In the genomic region with DNA sequence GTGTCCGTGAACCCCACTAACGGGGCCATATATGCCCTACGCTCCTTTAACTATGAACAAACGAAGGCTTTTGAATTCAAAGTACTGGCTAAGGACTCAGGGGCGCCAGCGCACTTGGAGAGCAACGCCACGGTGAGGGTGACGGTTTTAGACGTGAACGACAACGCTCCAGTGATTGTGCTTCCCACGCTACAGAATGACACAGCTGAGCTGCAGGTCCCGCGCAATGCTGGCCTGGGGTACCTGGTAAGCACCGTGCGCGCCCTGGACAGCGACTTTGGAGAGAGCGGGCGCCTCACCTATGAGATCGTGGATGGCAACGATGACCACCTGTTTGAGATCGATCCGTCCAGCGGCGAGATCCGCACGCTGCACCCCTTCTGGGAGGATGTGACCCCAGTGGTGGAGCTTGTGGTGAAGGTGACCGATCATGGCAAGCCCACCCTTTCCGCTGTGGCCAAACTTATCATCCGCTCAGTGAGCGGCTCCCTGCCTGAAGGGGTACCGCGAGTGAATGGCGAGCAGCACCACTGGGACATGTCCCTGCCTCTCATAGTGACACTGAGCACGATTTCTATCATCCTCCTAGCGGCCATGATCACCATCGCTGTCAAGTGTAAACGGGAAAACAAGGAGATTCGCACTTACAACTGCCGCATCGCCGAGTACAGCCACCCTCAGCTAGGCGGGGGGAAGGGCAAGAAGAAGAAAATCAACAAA, we compare ENCODE assay signal across 8 mouse cellular contexts. TPM values are rescaled to one million over a fixed set of nuclear protein-coding genes. Genes with fewer than 3 reads are reported as not detected.
A peak's percentile ranks its signal among the peaks of the same experiment; 100 is the strongest.
DNase-seq lines count a peak whose midpoint lies in the region; ATAC-seq and TF ChIP-seq lines count a peak whose summit lies in the region.

No protein-coding gene starts in this region.

- 5% methylated on average over 41 of the region's 45 CpGs for WGBS in embryonic facial prominence, embryonic 14.5 days
- 5% methylated on average over 45 of the region's 45 CpGs for WGBS in hindbrain, embryonic 11.5 days
- 5% methylated on average over 45 of the region's 45 CpGs for WGBS in small intestine, adult 2 months

- peak; percentile 10 to 23 for DNase-seq in lung, adult 18-20 months
- DNase-seq in lung, postnatal 25 days (ENCODE audit: low spot score), result no peak
- DNase-seq in embryonic facial prominence, embryonic 14.5 days (ENCODE audit: low spot score), result peak; percentile 31
- peak; percentile 67 for DNase-seq in hindbrain, embryonic 11.5 days (ENCODE audit: low spot score)
- DNase-seq in layer of hippocampus, postnatal 10 days (ENCODE audit: low spot score in 2 of 2), result peak; percentile 60 to 62
- DNase-seq in lung, postnatal 4 days, result peak; percentile 18 to 26
- DNase-seq in thymus, postnatal 36 days, result no peak

- peak overlapping the region; percentile 84 for H3K4me2 ChIP-seq in embryonic facial prominence, embryonic 14.5 days (ENCODE audit: low read depth, low read length)
- H3K4me2 ChIP-seq in hindbrain, embryonic 11.5 days (replicated peaks; ENCODE audit: low read depth, low read length), result peak overlapping the region; percentile 86

- peak overlapping the region; percentile 57 for H3K4me3 ChIP-seq in embryonic facial prominence, embryonic 14.5 days (ENCODE audit: low read depth, low read length)
- peak overlapping the region; percentile 58 for H3K4me3 ChIP-seq in hindbrain, embryonic 11.5 days (ENCODE audit: low read depth, low read length)
- H3K4me3 ChIP-seq in small intestine, adult 2 months (ENCODE audit: low read depth, low read length), result peak overlapping the region; percentile 42

- H3K36me3 ChIP-seq in embryonic facial prominence, embryonic 14.5 days (ENCODE audit: control insufficient read depth, insufficient read depth, low read length), result no peaks in the 10 kb centered on the region
- no peaks in the 10 kb centered on the region for H3K36me3 ChIP-seq in hindbrain, embryonic 11.5 days (ENCODE audit: control insufficient read depth, insufficient read depth, low read length)
- no peaks in the 10 kb centered on the region for H3K36me3 ChIP-seq in small intestine, adult 2 months (ENCODE audit: control insufficient read depth, insufficient read depth, low read length)

- peaks cover 26% of the 10 kb centered on the region for H3K27me3 ChIP-seq in embryonic facial prominence, embryonic 14.5 days (replicated peaks; ENCODE audit: control insufficient read depth, insufficient read depth, low read length)
- H3K27me3 ChIP-seq in hindbrain, embryonic 11.5 days (ENCODE audit: control insufficient read depth, insufficient read depth, low read length), result peaks cover 21% of the 10 kb centered on the region
- H3K27me3 ChIP-seq in small intestine, adult 2 months (ENCODE audit: control insufficient read depth, insufficient read depth, low read length), result peaks cover 26% of the 10 kb centered on the region

- peak overlapping the region; percentile 55 for H3K9ac ChIP-seq in embryonic facial prominence, embryonic 14.5 days (ENCODE audit: low read depth, low read length)
- H3K9ac ChIP-seq in hindbrain, embryonic 11.5 days (ENCODE audit: low read depth, low read length), result peak overlapping the region; percentile 28; the same call in 1 of the 2 replicates

- no peak for TF ChIP-seq CTCF in small intestine, adult 2 months (IDR thresholded peaks at IDR 0.05; ENCODE audit: extremely low read depth, insufficient read length, insufficient replicate concordance, low read depth, low read length)

- ATAC-seq in embryonic facial prominence, embryonic 14.5 days (ENCODE audit: low read depth), result no peak
- ATAC-seq in hindbrain, embryonic 11.5 days (ENCODE audit: low FRiP score), result no peak

- H3K4me1 ChIP-seq in embryonic facial prominence, embryonic 14.5 days (ENCODE audit: control insufficient read depth, insufficient read depth, low read length), result peaks cover 16% of the 10 kb centered on the region
- peaks cover 3% of the 10 kb centered on the region; the same call in 1 of the 2 replicates for H3K4me1 ChIP-seq in hindbrain, embryonic 11.5 days (replicated peaks; ENCODE audit: control insufficient read depth, insufficient read depth, low read length)
- H3K4me1 ChIP-seq in small intestine, adult 2 months (ENCODE audit: control insufficient read depth, insufficient read depth, insufficient read length, low read length), result peaks cover 4% of the 10 kb centered on the region; the same call in 1 of the 2 replicates

- H3K27ac ChIP-seq in embryonic facial prominence, embryonic 14.5 days (replicated peaks; ENCODE audit: low read depth, low read length), result no peak overlapping the region
- no peak overlapping the region for H3K27ac ChIP-seq in hindbrain, embryonic 11.5 days (ENCODE audit: low read depth, low read length)
- H3K27ac ChIP-seq in small intestine, adult 2 months (ENCODE audit: insufficient read depth, low read depth, low read length), result no peak overlapping the region

- TF ChIP-seq POLR2A in small intestine, adult 2 months (IDR thresholded peaks at IDR 0.05; ENCODE audit: low read depth, low read length), result no peak

- H3K9me3 ChIP-seq in embryonic facial prominence, embryonic 14.5 days (ENCODE audit: control insufficient read depth, low read length), result no peaks in the 10 kb centered on the region
- no peaks in the 10 kb centered on the region for H3K9me3 ChIP-seq in hindbrain, embryonic 11.5 days (ENCODE audit: control insufficient read depth, low read length)

RNA-seq across cellular contexts. Expression of gene Pcdh17, which starts 4.5 kb away (rescaled TPM):
- 7.0 and 8.7 TPM in 2 replicates for polyA plus RNA-seq in embryonic facial prominence, embryonic 14.5 days (2014; fragmentation: Nextera tagmentation; extraction: Ambion mirVana)
- 6.1 and 9.2 TPM in 2 replicates for polyA plus RNA-seq in hindbrain, embryonic 11.5 days (2014; fragmentation: Nextera tagmentation; extraction: Ambion mirVana)
- total RNA-seq in layer of hippocampus, postnatal 10 days (2021), result 10 to 100 TPM; 46.3 to 48.5 TPM
- polyA plus RNA-seq in small intestine, adult 2 months (2012; rRNA removed), result 0.28 and 0.58 TPM in 2 replicates

Comparison
In these comparisons a context has a peak if more than half of its experiments do, and no peak if none do; other contexts are left out.
1. DNase-seq: peak in lung, adult 18-20 months (2 of 2), embryonic facial prominence, embryonic 14.5 days (single experiment), hindbrain, embryonic 11.5 days (single experiment), layer of hippocampus, postnatal 10 days (2 of 2) and lung, postnatal 4 days (2 of 2); none in lung, postnatal 25 days (single experiment) and thymus, postnatal 36 days (0 of 2).
2. Peak in every context shown above with its lines, with median percentiles within 50 percentile points of each other: H3K4me3 ChIP-seq.